Mouse (Mus musculus) cerebral cortex, adult 2 months (tissue): ENCODE results near the gene Gm17545.

Experiments used
- WGBS: fragments of 180-500 bp; shearing (Covaris S2); methylation state at CpG from one replicate; pipeline ENCODE4 v1.1.7; 2018; 5-methylcytosine and 5-hydroxymethylcytosine counted together

Gm17545 gene

GRCm38 (mm10) chr9:22495133-22495532 lies 41.0 kb downstream of the Gm17545 start:
- WGBS, result 93% methylated on average over 2 of the region's 2 CpGs

GRCm38 (mm10) chr9:22497021-22497767 lies 43.1 kb downstream of the Gm17545 start:
- WGBS, result 83% methylated on average over 6 of the region's 6 CpGs

GRCm38 (mm10) chr9:22502972-22503371 lies 48.9 kb downstream of the Gm17545 start:
- WGBS, result 32% methylated on average over 2 of the region's 2 CpGs

DNA sequence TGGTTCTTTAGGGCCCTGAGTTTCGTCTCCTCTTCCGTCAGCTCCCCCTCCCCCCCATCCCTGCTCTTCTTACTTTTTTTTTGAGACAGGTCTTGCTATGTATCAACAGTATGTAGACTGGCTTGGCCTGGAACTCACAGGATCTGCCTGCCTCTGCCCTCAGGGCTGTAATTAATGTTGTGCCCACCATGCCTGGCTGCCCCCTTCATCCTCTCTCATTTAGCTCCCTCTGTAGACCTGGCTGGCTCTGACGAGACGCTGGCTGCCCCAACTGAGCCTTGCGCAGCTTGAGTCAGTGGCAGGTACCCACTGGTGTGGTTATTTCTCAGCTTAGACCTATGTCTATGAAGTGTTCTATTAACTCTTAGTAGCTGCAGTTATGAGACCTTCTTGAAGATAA lies 49.5 kb downstream of the Gm17545 start:
- 92% methylated on average over 5 of the region's 5 CpGs for WGBS

- WGBS, result 89% methylated on average over 2 of the region's 2 CpGs
These were observed 51.5 kb downstream of the Gm17545 start for GRCm38 (mm10) chr9:22505574-22505973.
